Mouse (Mus musculus): ENCODE data around the gene Sowahc.

DNA sequence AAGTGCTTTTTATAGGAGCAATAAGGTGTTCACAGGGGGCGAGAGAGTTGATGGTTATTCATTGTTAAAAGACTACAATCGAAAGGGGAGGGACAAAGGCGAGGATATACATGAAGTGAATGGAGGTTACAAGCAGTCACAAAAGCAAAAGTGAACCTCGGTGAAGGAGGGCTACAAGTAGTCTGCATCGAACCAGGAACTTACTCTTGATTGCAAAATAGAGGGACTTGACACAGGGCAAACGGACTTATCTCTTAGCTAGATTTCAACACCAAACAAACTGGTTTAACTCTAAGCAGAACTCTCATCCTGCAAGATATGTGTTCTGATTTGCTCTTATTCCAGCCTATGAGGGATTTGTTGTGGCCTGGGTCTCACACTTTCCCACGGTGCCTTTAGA lies 41.2 kb downstream of the Sowahc start:
- TF ChIP-seq CTCF (IDR thresholded peaks at IDR 0.05; ENCODE audit: low read depth) (no peak), EP300 (optimal IDR thresholded peaks at IDR 0.05) (no peak)
